Mouse (Mus musculus) 416B (cell line): Measurements from ENCODE around the gene Dtnb.
"Not testable (repeated sequence)": the region's sequence is repeated elsewhere in the genome, so short reads cannot be mapped to it uniquely, and the experiment has no call there.

Experiments used
- DNase-seq: peaks from one replicate; pipeline ENCODE4 v3.0.0; 2011; ENCODE audit warnings: low read depth

The Dtnb gene

GRCm38 (mm10) chr12:3571787-3572580 lies at the start of gene Dtnb:
Dtnb (plus strand) TSS chr12:3572381.
- DNase-seq, result peak; percentile 80

GRCm38 (mm10) chr12:3525536-3525935 lies 46.6 kb upstream of the Dtnb start:
- DNase-seq, result no peak

GRCm38 (mm10) chr12:3535446-3535845 lies 36.7 kb upstream of the Dtnb start:
- not testable (repeated sequence) for DNase-seq

GRCm38 (mm10) chr12:3537616-3538015 lies 34.6 kb upstream of the Dtnb start:
- DNase-seq, result no peak

DNA sequence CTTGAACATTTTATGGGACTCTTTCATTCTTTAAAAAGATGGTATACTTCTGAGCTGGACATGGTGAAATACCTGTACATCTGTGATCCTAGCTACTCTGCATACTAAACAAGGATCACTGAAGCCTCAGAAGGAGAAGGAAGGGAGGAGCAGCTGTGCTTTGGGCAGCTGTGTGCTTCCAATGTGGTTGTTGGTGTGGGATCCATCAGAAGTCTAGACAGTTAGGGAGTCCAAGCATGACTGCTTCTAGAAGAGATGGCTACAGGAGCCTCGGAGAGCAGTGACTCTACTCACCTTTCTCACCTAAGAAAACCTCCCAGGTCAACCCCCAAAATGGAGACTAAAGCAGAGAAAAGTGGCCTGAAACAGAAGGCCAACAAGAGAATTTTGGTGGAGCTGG lies 34.1 kb upstream of the Dtnb start:
- no peak for DNase-seq

- no peak for DNase-seq
These were observed 32.6 kb upstream of the Dtnb start for GRCm38 (mm10) chr12:3539605-3540004.

- DNase-seq, result no peak
These were observed 31.3 kb upstream of the Dtnb start for GRCm38 (mm10) chr12:3540871-3541270.

- peak; percentile 76 for DNase-seq
These were observed 26.7 kb upstream of the Dtnb start for GRCm38 (mm10) chr12:3545451-3545850.

DNA sequence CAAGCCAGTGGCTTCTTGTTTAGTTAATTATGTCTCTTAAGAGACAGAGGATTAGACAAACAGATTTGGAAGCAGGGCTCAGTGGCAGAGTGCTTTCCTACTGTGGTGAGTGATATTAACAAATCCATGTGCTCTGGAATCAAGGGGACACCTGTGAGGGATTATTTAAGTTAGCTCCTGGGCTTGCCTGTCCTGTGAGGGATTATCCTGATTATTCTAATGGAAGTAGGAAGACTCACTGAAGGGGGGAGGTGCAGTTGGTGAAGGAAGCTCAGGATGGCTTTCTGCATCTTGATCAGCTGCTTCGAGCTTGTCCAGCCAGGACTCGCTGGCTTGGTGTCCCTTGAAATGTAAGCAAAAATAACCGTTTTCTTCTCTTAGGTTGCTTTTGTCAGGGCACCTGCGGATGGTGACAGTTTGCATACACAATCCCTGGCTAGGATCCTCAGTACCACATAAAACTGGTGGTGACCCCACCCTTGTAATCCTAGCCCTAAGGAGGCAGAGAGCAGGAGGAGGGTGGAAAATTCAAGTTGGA lies 26.0 kb upstream of the Dtnb start:
- no peak for DNase-seq

DNA sequence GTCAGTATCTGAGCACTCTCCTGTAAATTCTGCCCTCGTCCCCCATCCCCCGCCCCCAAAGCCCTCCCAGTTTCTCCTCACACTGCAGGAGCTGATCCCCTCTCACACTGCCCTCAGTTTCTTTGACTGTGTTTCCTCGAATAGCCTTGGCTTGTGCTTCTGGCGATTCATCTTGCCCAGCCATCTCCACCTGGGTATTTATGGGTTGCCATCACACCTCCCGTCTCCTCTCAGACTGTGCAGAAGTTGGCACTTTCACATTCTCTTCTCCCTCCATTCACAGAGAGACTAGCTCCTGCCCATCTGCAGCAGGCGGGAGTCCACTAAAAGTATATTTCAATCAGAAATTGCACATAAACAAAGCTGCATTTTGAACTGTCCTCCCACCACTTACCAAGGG lies 25.4 kb upstream of the Dtnb start:
- no peak for DNase-seq

DNA sequence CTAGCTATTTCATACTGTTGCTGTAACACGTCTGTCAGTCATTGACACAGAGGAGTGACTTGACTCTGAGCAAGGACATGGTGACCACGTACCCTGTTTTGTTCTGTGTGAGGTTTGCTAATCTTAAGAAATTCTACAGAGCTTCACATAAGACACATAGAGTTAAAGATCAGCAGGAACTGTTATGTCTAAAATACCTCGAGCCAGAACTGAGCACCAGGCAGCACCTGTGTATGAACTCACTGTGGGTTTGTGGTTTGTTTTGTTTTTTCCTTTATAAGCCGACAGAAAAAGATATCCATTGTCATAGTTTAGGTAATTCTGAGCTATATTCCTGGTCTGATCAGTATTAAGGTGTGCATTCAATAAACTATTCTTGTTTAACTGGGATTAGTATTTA lies 24.7 kb upstream of the Dtnb start:
- DNase-seq, result peak; percentile 60

DNA sequence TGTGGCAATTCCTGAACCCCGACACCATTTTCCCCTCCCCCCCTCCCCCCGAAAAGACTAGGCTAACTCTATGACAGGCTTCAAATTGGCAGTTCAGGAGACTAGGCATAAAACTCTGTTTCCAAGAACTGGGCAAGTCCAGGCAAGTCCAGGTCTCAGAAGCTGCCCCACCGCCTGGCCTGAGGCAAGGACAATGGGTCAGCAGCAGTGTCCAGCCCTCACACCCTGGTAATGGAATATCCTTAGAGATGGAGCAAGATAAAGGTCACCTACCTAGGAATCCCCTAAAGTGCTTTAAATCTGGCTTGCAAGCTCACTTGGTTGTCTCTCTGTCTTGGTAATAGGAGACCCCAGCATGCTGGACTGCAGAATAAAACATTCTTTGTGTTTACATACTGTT lies 24.3 kb upstream of the Dtnb start:
- DNase-seq, result peak; percentile 47

- DNase-seq, result peak; percentile 33
These were observed 23.5 kb upstream of the Dtnb start for GRCm38 (mm10) chr12:3548582-3549211.

DNA sequence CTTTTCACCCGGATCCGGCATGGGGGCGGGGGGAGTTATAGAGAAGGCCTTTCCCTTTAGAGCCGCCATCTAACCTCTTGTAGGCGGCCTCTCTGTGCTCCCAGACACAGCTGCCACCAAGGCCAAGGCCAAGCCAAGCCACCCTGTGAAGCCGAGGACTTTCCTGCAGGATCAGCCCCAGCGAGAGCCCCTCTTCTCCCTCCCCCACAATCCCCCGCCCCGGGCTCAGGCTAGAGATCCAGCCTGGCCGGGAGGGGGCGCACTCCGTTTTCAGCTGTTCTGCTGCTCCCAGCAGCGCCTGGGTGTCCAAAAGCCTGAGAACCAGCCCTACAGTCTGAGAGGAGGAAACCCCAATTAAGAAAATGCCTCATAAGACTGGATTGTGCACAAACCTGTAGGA lies 21.9 kb upstream of the Dtnb start:
- DNase-seq, result no peak

GRCm38 (mm10) chr12:3557414-3558319 lies 14.5 kb upstream of the Dtnb start:
- no peak for DNase-seq

DNA sequence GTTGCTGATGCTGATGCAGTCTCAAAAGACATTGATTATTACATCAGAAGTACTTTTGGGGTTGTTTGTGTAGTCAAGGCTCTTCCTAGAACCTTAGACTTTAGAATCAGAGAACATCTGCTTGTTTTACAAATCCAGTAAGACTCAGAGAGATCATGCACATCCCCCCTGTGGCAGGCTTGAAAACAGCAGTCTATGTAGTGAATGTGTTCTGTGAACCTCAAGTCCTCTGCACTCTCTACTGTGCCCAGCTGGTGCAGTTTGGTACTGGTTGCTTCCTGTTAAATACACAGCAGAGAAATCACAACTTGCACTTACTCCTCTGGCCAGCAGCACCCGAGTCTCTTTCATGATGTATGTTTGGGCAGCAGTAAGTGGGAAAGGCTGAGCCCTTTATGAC lies 11.6 kb upstream of the Dtnb start:
- peak; percentile 91 for DNase-seq

- no peak for DNase-seq
These were observed 11.1 kb upstream of the Dtnb start for GRCm38 (mm10) chr12:3561032-3561431.

- no peak for DNase-seq
These were observed 9.4 kb upstream of the Dtnb start for GRCm38 (mm10) chr12:3562806-3563205.

DNA sequence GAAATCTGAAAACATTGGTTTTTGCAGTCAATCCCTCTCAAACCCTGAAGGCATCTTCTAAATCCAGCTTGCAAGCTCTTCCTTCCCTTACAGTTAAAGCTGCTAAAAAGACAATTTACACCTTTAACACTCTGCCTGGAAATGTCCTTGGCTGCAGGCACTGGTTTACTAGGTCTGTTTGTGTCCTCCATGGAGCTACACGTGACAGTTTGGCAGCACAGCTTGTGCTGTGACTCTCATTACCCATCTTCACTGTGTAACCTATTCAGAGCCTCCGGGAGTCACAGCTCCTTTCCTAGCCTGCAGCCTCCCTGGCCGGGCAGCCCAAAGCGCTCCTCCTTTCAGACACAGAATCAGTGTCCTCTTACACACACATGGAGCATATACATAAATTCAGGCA lies 8.5 kb upstream of the Dtnb start:
- no peak for DNase-seq

GRCm38 (mm10) chr12:3568461-3568991 lies 3.7 kb upstream of the Dtnb start:
- DNase-seq, result no peak

GRCm38 (mm10) chr12:3570711-3571400 lies 1.3 kb upstream of the Dtnb start:
- no peak for DNase-seq
